Mouse (Mus musculus) heart, postnatal 0 days (tissue): ENCODE results near the gene Cog5. TPM values are rescaled to one million over a fixed set of nuclear protein-coding genes. Genes with fewer than 3 reads are reported as not detected.

Experiments used
- ATAC-seq: fragments of 200-750 bp; cut with Nextera tagmentation; 2 replicates; pipeline ENCODE4 v1.8.0; 2017; ENCODE audit warnings: low read depth, moderate number of reproducible peaks, moderate library complexity; ENCODE audit not compliant: insufficient read depth
- DNase-seq: peaks from one replicate; pipeline ENCODE4 v3.0.0-alpha.2; 2016; ENCODE audit warnings: low spot score
- H3K27ac ChIP-seq: fragments of 300-500 bp; sonication (generic); 2 replicates; pipeline ENCODE4 v1.5.1; 2014; ENCODE audit warnings: low read depth, mild to moderate bottlenecking
- H3K27me3 ChIP-seq: fragments of 300-500 bp; sonication (generic); 2 replicates; pipeline ENCODE4 v1.6.1; 2014; ENCODE audit warnings: low read length, mixed read lengths; ENCODE audit not compliant: control insufficient read depth, insufficient read depth
- H3K36me3 ChIP-seq: fragments of 300-500 bp; sonication (generic); replicated peaks from 2 replicates; pipeline ENCODE4 v1.6.1; 2014; ENCODE audit warnings: low read length, mixed read lengths; ENCODE audit not compliant: control insufficient read depth, insufficient read depth
- H3K4me1 ChIP-seq: fragments of 300-500 bp; sonication (generic); 2 replicates; pipeline ENCODE4 v1.6.1; 2014; ENCODE audit warnings: antibody characterized with exemption; ENCODE audit not compliant: control insufficient read depth, insufficient read depth
- H3K4me2 ChIP-seq: fragments of 300-500 bp; sonication (generic); 2 replicates; pipeline ENCODE4 v1.6.1; 2014; ENCODE audit warnings: low read depth, mild to moderate bottlenecking, low read length, moderate library complexity
- H3K4me3 ChIP-seq: fragments of 300-500 bp; sonication (generic); 2 replicates; pipeline ENCODE4 v1.5.1; 2014; ENCODE audit warnings: low read depth, low read length
- H3K9ac ChIP-seq: fragments of 300-500 bp; sonication (generic); replicated peaks from 2 replicates; pipeline ENCODE4 v1.6.1; 2014; ENCODE audit warnings: low read depth, low read length, mixed read lengths
- H3K9me3 ChIP-seq: fragments of 300-500 bp; sonication (generic); replicated peaks from 2 replicates; pipeline ENCODE4 v1.6.1; 2016; ENCODE audit warnings: low read length; ENCODE audit not compliant: control insufficient read depth
- CTCF ChIP-seq: IDR thresholded peaks from 2 replicates; pipeline ENCODE4 v1.5.1; 2016; ENCODE audit warnings: antibody characterized with exemption, control low read depth, low read depth
- EP300 ChIP-seq: IDR thresholded peaks from 2 replicates; pipeline ENCODE4 v1.6.1; 2016; ENCODE audit warnings: antibody characterized with exemption, low read depth
- WGBS: fragments of 180-500 bp; shearing (Covaris S2); extraction: QIAGEN DNeasy Blood & Tissue Kit; methylation state at CpG from one replicate; pipeline ENCODE4 v1.1.7; 2014; 5-methylcytosine and 5-hydroxymethylcytosine counted together
- polyA plus RNA-seq: library from polyadenylated mRNA; unstranded; fragments of >200 nt; fragmentation: Nextera tagmentation; extraction: Ambion mirVana; gene quantifications from 2 replicates; pipeline ENCODE4 v1.2.1, GENCODE M21; 2015
- total RNA-seq: library from RNA; depleted of rRNA; stranded (reverse); fragments of >200 nt; gene quantifications from 2 replicates; pipeline ENCODE4 v1.2.3, GENCODE M21; 2014; ENCODE audit warnings: low replicate concordance

Cog5 gene
- total and polyA plus RNA-seq, 2 experiments from 2014 or later: 22.4 to 58.4 TPM

GRCm38 (mm10) chr12:31977613-31978195 lies 323.0 kb downstream of the Cog5 start:
- no peak for TF ChIP-seq CTCF

GRCm38 (mm10) chr12:31983238-31983637 lies 328.6 kb downstream of the Cog5 start:
- Histone ChIP-seq H3K9me3 (no peaks in the 10 kb centered on the region), H3K4me1 (no peaks in the 10 kb centered on the region), H3K4me2 (no peak overlapping the region), H3K4me3 (no peak overlapping the region), H3K9ac (no peak overlapping the region), H3K36me3 (no peaks in the 10 kb centered on the region), H3K27me3 (no peaks in the 10 kb centered on the region), H3K27ac (no peak overlapping the region)
- TF ChIP-seq CTCF (no peak), EP300 (no peak)
- DNase-seq (no peak), ATAC-seq (no peak)
- 68% methylated on average over 7 of the region's 7 CpGs for WGBS

More at GRCm38 (mm10) chr12:31977613-31978195, 323.0 kb downstream of the Cog5 start:
- Histone ChIP-seq H3K4me3 (no peak overlapping the region), H3K36me3 (no peaks in the 10 kb centered on the region), H3K4me1 (no peaks in the 10 kb centered on the region), H3K9ac (no peak overlapping the region), H3K27ac (no peak overlapping the region), H3K4me2 (no peak overlapping the region), H3K9me3 (no peaks in the 10 kb centered on the region), H3K27me3 (no peaks in the 10 kb centered on the region)
- WGBS: 75% methylated on average over 12 of the region's 12 CpGs
- no peak for ATAC-seq
- DNase-seq: no peak

- H3K27ac ChIP-seq: no peak overlapping the region
- WGBS: 76% methylated on average over 6 of the region's 6 CpGs
- TF ChIP-seq CTCF (no peak), EP300 (no peak)
- no peak overlapping the region for H3K9ac ChIP-seq
- no peak overlapping the region for H3K4me2 ChIP-seq
- H3K36me3 ChIP-seq: no peaks in the 10 kb centered on the region
- DNase-seq: no peak
- no peak overlapping the region for H3K4me3 ChIP-seq
- H3K27me3 ChIP-seq: no peaks in the 10 kb centered on the region
- no peaks in the 10 kb centered on the region for H3K9me3 ChIP-seq
- no peak for ATAC-seq
- no peaks in the 10 kb centered on the region for H3K4me1 ChIP-seq
These were observed 329.1 kb downstream of the Cog5 start for GRCm38 (mm10) chr12:31983769-31984168.

GRCm38 (mm10) chr12:31984206-31984605 lies 329.5 kb downstream of the Cog5 start:
- Histone ChIP-seq H3K4me1 (no peaks in the 10 kb centered on the region), H3K9me3 (no peaks in the 10 kb centered on the region), H3K27ac (no peak overlapping the region), H3K4me3 (no peak overlapping the region), H3K27me3 (no peaks in the 10 kb centered on the region), H3K9ac (no peak overlapping the region), H3K36me3 (no peaks in the 10 kb centered on the region), H3K4me2 (no peak overlapping the region)
- no peak for TF ChIP-seq EP300
- TF ChIP-seq CTCF: no peak
- no peak for ATAC-seq
- DNase-seq: no peak
- WGBS: 42% methylated on average over 2 of the region's 2 CpGs

- Histone ChIP-seq H3K4me2 (no peak overlapping the region), H3K4me1 (no peaks in the 10 kb centered on the region), H3K9me3 (no peaks in the 10 kb centered on the region), H3K4me3 (no peak overlapping the region), H3K9ac (no peak overlapping the region), H3K27me3 (no peaks in the 10 kb centered on the region), H3K36me3 (no peaks in the 10 kb centered on the region), H3K27ac (no peak overlapping the region)
- DNase-seq (no peak), ATAC-seq (no peak)
- TF ChIP-seq CTCF (no peak), EP300 (no peak)
- WGBS: 46% methylated on average over 12 of the region's 12 CpGs
These were observed 330.0 kb downstream of the Cog5 start for GRCm38 (mm10) chr12:31984664-31985063.

- Histone ChIP-seq H3K36me3 (no peaks in the 10 kb centered on the region), H3K9me3 (no peaks in the 10 kb centered on the region), H3K4me2 (no peak overlapping the region), H3K27me3 (no peaks in the 10 kb centered on the region), H3K4me1 (no peaks in the 10 kb centered on the region), H3K9ac (no peak overlapping the region), H3K4me3 (no peak overlapping the region), H3K27ac (no peak overlapping the region)
- TF ChIP-seq EP300 (no peak), CTCF (no peak)
- no peak for DNase-seq
- no peak for ATAC-seq
- WGBS: 54% methylated on average over 6 of the region's 6 CpGs
These were observed 331.1 kb downstream of the Cog5 start for GRCm38 (mm10) chr12:31985738-31986137.
